Mouse (Mus musculus): ENCODE results near the gene Gm6502. TPM values are rescaled to one million over a fixed set of nuclear protein-coding genes. Genes with fewer than 3 reads are reported as not detected.
"Not testable (repeated sequence)": the region's sequence is repeated elsewhere in the genome, so short reads cannot be mapped to it uniquely, and the experiment has no call there.

Gene Gm6502
- total RNA-seq (2021), result not detected

DNA sequence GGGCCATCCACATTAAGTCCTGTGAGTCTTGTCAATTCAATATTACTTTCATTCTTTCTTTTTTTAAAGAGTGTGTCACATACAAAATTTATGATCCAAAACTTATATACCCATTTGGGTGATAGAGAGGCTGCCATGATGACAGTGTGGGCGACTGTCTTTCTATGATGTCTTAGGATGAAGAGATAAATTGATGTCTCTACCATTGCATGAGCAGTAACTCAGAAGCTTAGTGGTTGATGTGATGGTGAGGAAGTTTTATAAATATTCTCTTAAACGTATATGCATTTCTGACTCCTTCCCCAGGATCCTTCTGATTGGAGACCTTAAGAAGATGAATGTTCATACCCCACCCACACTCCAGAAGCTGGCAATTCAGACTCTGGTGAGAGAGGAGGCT lies at the start of gene Gm6502:
Gene Gm6502 (plus strand): TSS at position 301 of the 400 bp plus-strand sequence.
- DNase-seq (ENCODE audit: low spot score in 2 of 2); intact Hi-C loops (cut with DNase I): not testable (repeated sequence)

DNA sequence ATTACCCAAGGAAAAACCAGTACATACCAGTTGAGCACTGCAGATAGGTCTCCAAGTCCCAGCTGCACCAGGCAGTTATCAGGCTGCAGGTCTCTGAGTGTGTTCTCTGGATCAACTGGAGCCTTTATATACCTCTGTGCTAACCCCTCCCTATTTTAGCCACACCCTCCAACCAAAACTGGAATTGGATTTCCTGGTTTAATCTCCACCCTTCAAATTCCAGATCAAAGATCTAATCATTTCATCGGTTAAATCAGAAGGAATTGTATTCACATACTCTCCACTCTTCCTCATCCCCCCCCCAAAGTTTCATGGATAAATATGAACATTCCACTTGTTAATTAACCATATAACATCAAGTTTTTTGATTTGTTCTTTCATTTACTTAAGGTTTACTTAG lies 7.5 kb upstream of the Gm6502 start, which contains the start of gene A430089I19Rik:
Gene A430089I19Rik (minus strand): TSS at position 101 of the 400 bp plus-strand sequence.
- DNase-seq (ENCODE audit: low spot score in 2 of 2); intact Hi-C loops (cut with DNase I): not testable (repeated sequence)

DNA sequence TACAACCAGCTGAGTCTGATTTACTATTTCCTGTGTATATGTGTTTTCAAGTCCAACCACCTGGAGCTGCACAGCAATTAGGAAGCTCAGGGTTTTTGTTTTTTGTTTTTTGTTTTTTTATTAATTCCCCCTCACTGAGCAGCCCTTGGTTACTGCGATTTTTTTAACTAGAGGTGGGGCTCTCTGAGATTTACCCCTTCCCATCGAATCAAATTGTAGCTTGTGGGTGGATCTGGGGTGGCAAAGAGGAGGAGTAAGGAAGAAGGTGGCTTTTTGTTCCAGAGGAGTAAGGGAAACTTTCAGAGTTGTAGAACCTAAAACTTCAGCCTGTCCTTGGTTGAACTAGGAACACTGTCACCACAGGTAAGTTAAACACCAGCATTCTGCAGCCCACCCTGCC lies 25.2 kb downstream of the Gm6502 start, which contains the start of gene AA792892:
Gene AA792892 (plus strand): TSS at position 301 of the 400 bp plus-strand sequence.
- DNase-seq (ENCODE audit: low spot score in 2 of 2); intact Hi-C loops (cut with DNase I): not testable (repeated sequence)

Other genes starting within 250 kb of the Gm6502 start
- not detected for gene BC061212, start 243.9 kb upstream of the Gm6502 start, total RNA-seq (2021)
- not detected for gene Gm6351, start 238.1 kb upstream of the Gm6502 start, total RNA-seq (2021)
- not detected for gene Gm3106, start 96.4 kb upstream of the Gm6502 start, total RNA-seq (2021)
- gene A430089I19Rik, start 7.6 kb upstream of the Gm6502 start, total RNA-seq (2021), result not detected
- gene AA792892, start 25.3 kb downstream of the Gm6502 start, total RNA-seq (2021), result not detected
- not detected for gene Gm7682, start 131.3 kb downstream of the Gm6502 start, total RNA-seq (2021)
- gene Gm3139, start 211.9 kb downstream of the Gm6502 start, total RNA-seq (2021), result not detected